Mouse (Mus musculus) brain, adult 2 months (tissue): ENCODE data around the gene Ciz1.
A peak's percentile ranks its signal among the peaks of the same experiment; 100 is the strongest.

Source experiments
- DNase-seq: peaks from one replicate; pipeline ENCODE4 v3.0.0; 2011; ENCODE audit warnings: low read depth, low spot score

Ciz1 gene

DNA sequence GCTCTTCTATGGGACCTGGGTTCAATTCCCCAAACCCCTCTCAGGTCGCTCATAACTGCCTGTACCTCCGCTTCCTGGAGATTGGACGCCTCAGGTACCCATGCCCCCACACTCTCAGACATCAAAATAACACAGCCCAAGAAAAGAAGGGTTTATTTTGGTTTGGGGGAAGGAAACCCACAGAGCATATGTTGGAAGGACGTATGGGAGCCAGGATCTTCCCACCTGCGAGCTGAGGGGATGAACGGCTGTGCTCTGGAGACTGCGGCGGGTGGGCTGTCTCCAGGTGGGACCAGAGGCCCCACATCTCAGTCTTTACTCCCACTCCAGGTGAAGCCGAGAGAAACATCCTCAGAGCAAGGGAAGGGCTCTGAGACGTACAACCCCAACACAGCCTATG is 24.8 kb downstream of the Ciz1 start:
- peak; percentile 77 for DNase-seq

- DNase-seq = no peak
Observed at GRCm38 (mm10) chr2:32380001-32380500, 27.9 kb downstream of the Ciz1 start.

GRCm38 (mm10) chr2:32381141-32381774 is 29.1 kb downstream of the Ciz1 start:
- DNase-seq = peak; percentile 48

- peak; percentile 97 for DNase-seq
Observed at GRCm38 (mm10) chr2:32381775-32382223, 29.7 kb downstream of the Ciz1 start, which contains the start of gene 1110008P14Rik. TSS of gene 1110008P14Rik (minus strand) at chr2:32381938.

- DNase-seq = peak; percentile 69
Observed at GRCm38 (mm10) chr2:32382689-32383088, 30.6 kb downstream of the Ciz1 start.

GRCm38 (mm10) chr2:32387706-32388490 is 35.8 kb downstream of the Ciz1 start, which contains the start of gene Lcn2:
TSS of gene Lcn2 (minus strand) at chr2:32388252.
- no peak for DNase-seq

GRCm38 (mm10) chr2:32389157-32389556 is 37.0 kb downstream of the Ciz1 start:
- no peak for DNase-seq

GRCm38 (mm10) chr2:32390871-32391270 is 38.7 kb downstream of the Ciz1 start:
- DNase-seq = no peak

GRCm38 (mm10) chr2:32392063-32392462 is 39.9 kb downstream of the Ciz1 start:
- no peak for DNase-seq

GRCm38 (mm10) chr2:32394973-32395372 is 42.8 kb downstream of the Ciz1 start:
- DNase-seq = peak; percentile 61

GRCm38 (mm10) chr2:32395484-32395945 is 43.4 kb downstream of the Ciz1 start, which contains the start of gene Ptges2:
TSS of gene Ptges2 (plus strand) at chr2:32395896.
- DNase-seq = peak; percentile 97

DNA sequence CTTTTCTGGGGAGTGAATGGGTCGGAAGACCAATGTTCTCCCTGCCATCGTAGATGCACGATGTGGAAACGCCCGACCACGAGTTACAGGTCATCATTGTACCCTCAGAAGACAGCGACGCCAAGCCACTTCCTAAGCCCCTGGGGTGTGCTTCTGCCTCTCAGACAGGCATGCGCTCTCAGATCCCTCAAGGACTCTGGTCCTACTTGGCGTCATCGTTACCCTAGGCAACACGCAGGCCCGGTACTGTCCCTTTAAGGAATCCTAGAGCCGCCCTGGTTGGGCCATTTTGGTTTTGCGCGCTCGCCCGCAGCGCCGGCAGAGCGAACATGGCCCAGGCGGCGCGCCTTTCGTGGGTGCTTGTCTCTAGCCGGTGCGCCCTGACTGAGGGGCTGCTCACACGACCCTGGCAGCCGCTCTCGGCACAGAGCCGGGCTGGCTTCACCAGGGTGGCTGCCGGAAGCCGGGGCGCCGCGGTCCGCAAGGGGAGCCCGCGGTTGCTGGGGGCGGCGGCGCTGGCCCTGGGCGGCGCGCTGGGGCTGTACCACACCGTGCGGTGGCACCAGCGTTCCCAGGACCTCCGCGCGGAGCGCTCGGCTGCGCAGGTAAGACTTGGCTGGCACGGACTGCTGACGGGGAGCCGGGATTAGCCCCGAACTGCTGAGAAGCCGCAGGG is 44.0 kb downstream of the Ciz1 start:
- peak; percentile 98 for DNase-seq

GRCm38 (mm10) chr2:32396695-32397094 is 44.6 kb downstream of the Ciz1 start:
- no peak for DNase-seq

GRCm38 (mm10) chr2:32404663-32405062 is 52.5 kb downstream of the Ciz1 start:
- DNase-seq = peak; percentile 99

- no peak for DNase-seq
Observed at GRCm38 (mm10) chr2:32407144-32407824, 55.2 kb downstream of the Ciz1 start.

DNA sequence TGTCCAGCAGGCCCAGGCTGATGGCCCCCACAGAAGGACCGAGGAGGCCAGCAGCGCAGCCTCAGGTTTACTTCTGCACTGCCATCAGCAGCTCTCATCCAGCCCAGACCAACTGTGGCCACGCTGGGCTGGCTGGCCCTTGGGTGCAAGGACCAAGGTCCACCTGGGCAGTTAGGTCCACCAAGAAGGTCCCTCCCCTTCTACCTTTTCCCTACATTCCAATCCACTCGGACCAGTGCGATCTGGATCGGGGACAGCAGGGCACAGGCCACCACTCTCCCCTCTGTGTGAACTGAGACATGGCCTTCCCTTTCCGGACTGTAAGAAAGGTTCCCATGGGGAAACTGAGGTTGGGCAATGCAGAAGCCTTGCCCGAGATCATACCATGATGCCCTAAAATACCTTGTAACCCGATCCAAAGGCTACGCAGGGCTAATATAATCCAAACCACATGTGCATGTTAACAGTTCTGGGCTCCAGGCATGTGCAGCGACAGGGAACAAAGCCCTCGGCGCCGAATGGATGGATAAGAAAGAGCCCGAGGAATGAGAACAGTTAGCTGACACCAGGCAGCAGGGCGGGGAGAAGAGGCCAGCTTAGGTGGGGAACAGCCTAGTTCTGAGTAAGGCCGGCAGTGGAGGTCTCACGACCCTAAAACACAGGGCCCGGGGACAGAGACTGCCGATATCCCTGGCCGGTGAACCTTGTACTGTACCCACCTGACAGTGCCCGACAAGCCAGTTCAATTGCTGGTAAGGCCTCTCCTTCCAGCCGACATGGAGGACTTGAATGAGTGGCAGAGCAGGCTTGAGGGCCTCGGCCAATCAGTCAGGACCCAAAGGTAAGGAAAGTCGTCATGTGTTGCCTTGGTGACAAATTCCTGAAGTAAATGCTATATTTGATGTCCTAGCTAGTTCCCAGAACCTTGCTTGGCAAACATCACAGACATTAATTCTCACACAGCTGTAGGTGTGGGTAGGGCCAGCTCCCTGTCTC is 56.6 kb downstream of the Ciz1 start:
- DNase-seq = no peak

DNA sequence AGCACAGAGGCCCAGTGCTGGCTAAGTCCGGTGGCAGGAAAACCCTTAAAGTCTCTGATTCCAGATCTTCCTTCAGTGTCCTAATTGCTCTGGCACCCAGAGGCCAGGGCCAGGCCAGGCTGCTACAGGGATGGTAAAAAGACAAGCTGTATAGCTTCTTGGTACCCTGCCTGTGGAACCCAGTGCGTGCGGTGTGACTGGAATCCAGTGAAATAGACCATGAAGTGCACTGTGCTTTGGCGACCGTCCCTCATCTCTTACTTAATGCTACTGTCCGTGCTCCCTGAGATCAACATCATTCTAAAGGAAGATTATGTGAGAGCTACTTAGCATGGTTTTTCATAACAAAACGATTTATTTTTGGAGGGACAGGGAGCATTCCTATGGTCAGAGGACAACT is 59.3 kb downstream of the Ciz1 start:
- DNase-seq = no peak

- DNase-seq = no peak
Observed at GRCm38 (mm10) chr2:32412742-32413531, 60.8 kb downstream of the Ciz1 start.

DNA sequence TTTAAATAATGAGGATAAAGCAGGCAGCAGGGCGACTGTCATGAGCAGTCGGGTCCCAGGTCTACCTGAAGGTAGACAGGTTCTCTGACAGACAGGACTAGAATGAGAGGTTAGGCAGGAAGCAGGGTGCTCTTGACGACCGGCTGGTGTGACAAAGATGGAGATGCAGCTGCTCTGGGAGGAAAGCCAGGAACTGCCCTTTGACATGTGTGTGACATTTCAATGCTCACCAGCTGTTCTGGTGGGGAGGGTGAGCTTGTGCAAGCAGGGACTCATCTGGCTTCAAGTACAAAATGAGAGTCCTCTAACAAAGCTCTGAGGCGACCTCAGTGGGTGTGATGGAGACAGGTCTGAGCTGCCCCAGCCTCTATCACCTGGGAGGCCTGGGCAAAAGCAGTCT is 61.8 kb downstream of the Ciz1 start:
- no peak for DNase-seq
